Mouse (Mus musculus): ENCODE data around the gene Hoxb2.

The Hoxb2 gene

DNA sequence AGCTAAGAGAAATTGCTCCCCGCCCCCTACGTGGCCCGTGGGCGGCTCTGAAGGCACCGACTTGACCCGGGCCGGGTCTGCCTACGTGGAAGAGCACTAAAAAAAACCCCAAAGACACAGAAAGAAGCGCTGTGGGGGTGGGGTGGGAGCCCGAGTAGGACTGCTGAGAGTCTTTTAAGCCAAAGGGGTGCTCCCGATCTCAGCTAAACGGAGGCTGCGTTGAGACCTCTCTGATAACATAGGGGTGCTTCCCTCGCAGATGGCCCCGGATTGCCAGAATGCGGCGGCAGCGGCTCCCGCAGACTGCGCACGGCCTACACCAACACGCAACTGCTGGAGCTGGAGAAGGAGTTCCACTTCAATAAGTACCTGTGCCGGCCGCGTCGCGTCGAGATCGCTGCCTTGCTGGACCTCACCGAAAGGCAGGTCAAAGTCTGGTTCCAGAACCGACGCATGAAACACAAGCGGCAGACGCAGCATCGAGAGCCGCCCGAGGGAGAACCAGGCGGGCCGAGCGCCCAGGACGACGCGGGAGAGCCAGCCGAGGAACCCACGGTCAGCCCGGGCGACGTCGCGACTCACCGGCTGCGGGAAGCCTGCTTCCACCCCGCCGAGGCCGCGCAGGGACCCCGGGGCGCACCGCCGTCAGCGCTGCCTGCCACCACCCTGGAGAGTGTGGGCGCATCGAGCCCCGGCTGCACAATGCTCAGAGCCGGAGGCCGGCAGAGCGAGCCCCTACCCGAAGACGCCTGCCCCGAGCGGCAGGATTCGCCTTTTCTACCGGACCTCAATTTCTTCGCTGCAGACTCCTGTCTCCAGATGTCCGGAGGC, 2.6 kb downstream of the Hoxb2 start:
- no peak for DNase-seq

- no peak for DNase-seq
These were observed 3.2 kb downstream of the Hoxb2 start for GRCm38 (mm10) chr11:96353522-96353841.

DNA sequence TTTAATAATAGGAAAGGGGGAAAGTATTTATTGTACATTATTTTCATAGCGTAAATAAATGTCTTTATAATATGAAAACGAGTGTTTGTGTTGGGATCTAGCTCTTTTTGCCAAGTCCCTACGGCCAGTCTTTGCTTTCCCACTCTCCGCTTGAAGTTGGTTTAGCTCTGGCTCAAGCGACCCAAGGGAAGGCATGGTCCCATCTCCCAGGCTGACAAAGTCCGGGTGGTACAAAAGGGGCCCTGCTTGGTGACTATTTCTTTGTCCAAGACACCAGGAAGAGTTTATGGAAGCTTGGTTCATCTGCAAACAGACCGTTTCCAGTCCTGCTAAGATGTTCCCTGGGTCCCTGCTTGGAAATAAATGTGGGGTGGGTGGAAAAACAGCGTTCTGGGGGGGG, 3.6 kb downstream of the Hoxb2 start:
- DNase-seq, result no peak

DNA sequence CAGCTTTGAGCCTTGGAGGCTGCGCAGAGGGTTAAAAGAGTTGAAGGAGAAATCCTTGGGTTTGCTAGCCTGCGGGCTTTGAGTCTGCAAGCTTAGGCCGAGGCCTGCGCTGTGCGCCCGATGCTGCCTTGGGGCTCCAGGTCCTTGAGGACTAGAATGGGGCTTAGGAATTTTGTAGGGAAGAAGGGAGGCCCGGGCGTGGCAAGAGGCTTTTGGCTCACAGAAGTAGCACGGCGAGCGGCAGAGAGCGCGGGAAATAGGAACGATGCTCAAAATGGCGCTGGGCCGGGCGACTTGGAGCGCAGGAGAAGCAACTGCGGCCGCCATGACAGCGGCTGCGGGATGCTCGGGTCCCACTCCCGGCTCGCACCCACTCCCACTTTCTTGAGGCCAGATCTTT, 4.1 kb downstream of the Hoxb2 start:
- no peak for DNase-seq

GRCm38 (mm10) chr11:96354801-96355311, 4.5 kb downstream of the Hoxb2 start:
- no peak for DNase-seq

DNA sequence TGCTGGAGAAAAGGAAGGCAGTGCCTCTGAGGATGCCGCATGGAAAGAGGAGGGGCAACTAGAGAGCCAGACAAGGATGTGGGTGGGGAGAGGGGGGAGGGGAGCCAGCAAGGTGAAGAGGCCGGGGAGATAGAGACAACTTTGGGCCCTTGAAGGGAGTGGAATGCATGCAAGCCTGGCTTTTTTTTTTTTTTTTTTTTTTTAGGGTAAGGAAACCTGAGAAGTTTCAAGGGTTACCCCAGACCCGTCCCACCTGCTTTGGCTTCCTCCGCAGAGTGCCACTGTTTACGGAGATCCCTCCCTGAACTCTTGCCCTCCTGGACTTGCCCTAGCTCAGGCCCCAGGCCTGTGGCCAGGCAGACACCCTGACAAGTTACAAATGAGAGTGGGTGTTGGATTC, 13.5 kb downstream of the Hoxb2 start:
- no peak for DNase-seq

DNA sequence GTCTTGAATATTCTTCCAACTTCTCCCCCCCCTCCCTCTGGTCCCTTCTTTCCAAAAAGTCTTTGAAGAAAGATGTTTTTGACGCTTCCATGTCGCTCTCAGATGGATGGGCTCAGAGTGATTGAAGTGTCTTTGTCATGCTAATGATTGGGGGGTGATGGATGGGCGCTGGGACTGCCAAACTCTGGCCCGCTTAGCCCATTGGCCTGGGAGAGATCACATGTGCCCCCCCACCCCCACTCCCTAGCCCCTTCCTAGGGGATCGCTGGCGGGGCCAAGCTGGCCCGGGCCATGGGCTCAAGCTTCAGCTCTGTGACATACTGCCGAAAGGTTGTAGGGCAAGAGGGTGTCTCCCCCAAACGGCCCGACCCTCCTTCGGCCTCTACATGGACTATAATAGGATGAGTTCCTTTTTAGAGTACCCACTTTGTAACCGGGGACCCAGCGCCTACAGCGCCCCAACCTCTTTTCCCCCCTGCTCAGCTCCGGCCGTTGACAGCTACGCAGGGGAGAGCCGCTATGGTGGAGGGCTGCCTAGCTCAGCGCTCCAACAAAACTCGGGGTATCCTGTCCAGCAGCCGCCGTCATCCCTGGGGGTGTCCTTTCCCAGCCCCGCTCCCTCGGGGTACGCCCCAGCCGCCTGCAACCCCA, 15.2 kb downstream of the Hoxb2 start, which contains the start of gene Hoxb1:
TSS of gene Hoxb1 (plus strand) at position 312 of the 651 bp plus-strand sequence.
- no peak for DNase-seq

DNA sequence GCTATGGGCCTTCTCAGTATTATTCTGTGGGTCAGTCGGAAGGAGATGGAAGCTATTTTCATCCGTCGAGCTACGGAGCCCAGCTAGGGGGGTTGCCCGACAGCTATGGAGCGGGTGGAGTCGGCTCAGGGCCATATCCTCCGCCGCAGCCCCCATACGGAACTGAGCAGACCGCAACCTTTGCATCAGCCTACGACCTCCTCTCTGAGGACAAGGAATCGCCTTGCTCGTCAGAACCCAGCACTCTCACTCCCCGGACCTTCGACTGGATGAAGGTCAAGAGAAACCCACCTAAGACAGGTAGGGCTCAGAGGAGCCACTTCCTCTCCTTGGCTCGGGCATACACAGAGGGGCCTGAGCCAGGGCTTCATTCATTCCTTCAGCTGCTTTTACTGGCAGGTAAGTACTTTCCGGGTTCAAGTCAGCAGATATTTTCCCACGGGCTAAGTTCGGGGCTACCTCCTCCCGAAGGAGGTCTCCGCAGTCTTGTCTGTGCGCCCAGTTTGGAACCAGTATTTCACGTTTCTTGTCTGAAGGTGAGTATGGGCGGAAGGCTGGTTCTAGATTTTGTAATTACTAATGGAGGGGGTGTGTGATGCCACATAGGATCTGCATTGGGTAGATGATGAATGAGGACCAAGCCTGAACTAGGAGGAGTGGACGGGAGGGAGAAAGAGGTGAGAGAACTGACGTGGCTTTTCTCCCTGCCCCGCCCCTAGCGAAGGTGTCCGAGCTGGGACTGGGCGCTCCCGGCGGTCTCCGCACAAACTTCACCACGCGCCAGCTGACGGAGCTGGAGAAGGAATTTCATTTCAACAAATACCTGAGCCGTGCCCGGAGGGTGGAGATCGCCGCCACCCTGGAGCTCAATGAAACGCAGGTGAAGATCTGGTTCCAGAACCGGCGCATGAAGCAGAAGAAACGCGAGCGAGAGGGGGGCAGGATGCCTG, 16.0 kb downstream of the Hoxb2 start:
- DNase-seq, result no peak

- DNase-seq, result no peak
These were observed 16.8 kb downstream of the Hoxb2 start for GRCm38 (mm10) chr11:96367141-96367540.

DNA sequence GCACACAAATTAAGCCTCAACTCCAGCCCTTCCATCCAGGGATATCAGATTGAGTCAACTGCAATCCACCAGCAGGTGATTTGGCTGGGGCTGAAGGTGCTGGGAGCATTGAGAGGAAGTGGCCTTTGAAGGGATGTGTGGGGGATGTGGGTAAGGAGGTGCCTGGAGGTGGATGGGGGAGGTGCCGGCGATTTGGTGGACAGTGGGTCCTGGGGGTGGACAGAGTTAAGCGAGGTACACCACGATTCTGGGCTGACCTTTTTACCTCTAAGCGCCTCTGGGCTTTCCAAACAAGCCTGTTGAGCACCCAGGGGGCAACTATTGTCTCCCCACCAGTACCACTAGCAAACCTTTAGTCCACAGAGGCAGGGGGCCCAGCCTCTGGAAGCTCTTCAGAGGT, 18.4 kb downstream of the Hoxb2 start:
- DNase-seq, result no peak

GRCm38 (mm10) chr11:96369140-96369539, 18.8 kb downstream of the Hoxb2 start:
- no peak for DNase-seq

DNA sequence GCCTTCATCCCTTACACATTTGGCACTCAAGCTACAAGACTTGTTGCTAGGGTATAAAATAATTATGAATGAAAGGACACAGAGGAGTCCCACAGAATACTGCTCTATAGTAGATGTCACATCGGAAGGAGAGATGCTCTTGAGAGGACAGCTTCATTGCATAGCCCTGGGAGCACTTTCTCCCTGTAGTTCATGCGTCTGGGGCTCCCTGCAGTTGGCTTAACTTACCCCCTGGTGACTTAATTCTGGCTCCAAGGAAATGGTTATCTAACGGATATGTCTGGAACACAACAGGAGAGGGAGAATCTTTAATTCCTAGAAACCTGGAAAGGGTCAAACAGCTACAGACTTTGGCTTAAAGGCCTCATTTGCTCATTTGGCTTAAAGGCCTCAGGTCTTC, 21.4 kb downstream of the Hoxb2 start:
- DNase-seq, result no peak

DNA sequence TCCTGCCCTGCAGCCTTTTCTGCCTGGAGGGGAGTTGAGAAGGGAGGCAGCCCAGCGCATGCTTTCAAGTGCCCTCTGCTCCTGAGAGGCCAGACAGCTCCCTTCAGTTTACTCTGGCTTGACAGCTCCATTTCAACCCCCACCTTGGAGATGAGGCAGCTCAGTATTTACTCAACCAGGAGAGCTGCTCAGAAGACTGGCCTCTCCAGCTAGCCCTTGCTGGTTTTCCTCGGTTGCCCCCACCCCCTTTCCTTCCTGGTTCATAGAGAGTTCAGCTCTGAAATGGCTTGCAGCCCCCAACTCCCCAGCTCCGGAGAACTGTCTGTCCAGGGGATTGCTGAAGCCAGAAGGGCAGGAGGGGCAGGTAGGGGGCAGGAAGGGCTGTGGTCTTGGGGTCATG, 22.2 kb downstream of the Hoxb2 start:
- DNase-seq, result no peak

DNA sequence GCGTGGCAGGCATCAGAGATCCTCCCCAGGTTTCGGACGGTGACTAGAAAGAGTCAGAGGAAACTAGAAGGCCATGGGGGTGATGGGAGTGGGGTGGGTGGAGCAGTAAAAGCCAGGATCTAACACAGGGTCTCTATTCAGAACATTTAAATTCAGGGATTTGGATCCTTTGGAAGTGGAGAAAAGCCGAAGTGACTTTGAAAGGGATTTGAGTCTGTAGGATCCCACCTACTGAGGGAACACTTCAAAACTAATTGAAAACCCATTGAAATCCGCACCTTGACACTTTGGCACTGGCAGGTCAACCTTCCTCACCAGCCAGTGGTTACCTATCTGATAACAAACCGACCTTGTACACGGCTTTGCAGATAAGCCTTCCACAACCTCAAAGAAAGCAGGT, 24.5 kb downstream of the Hoxb2 start:
- DNase-seq, result no peak

- DNase-seq, result no peak
These were observed 33.1 kb downstream of the Hoxb2 start for GRCm38 (mm10) chr11:96383381-96383780.

GRCm38 (mm10) chr11:96387635-96388034, 37.3 kb downstream of the Hoxb2 start:
- DNase-seq, result no peak

DNA sequence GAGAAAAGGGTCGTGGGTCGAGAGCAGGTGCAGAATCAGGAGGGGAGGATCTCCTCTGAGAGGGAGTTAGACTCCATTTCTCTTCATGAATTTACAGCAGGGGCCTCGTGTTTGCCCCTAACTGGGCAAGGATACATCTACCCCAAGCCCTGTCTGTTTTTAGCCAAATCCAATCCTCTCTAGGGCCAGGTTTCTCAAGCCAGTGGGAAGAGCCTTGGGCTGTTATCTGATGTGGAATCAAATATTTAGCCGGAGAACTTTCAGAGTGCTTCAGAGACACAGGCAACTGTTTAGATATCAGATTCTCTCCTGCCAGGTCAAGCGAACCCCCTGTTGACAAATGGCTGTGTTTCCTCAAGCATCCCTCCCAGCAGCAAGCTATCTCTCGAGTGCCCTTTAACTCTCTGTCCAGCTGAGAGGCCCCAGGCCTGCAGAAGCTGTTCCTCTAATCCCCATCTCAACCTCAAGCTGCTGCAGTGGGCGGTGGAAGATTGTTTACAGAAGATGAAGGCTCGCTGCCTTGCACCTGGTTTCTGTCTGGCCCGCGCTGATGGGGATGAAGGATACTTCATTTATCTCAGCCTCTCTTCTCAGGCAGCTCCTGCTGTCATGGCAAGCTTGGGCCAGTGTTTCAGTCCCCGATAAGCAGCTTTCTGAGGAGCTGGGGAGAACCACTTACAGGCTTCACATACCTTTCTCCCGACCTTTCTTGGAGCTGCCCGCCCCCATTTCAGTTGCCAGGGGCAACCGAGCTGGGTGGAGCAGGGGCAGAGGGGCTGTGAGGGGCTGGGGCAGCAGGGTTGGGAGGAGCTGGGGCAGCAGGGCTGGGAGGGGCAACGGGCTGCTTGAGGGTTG, 46.7 kb downstream of the Hoxb2 start:
- DNase-seq, result no peak

DNA sequence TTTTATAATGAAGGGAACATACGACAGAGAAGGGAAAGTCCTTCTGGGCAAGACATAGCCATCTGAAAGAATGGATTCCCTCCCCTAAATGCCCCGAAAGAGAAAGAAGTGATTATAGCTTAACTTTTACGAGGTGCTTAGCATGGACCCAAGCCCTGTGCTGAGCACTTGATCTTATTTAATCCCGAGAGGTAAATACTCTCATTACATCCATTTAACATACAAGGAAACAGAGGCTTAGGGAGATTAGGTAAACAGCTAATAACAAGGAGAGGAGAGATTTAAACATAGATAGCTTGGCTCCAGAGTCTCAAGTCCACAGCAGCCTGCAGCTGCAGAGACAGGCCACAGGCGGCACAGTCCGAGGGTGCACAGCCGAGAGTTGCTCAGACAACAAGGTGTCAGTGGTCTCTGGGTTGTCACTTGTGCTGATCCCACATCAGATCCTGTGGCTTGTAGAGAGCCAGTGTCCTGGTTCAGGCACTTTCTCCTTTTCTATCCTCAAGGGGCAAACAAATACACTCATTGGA, 47.5 kb downstream of the Hoxb2 start:
- DNase-seq, result no peak

- no peak for DNase-seq
These were observed 49.6 kb downstream of the Hoxb2 start for GRCm38 (mm10) chr11:96399923-96400322.

Measured in right cerebral cortex, adult 18-20 months (tissue).